Mouse (Mus musculus) thymus, adult 2 months (tissue): ENCODE data around the gene Mia. TPM values are rescaled to one million over a fixed set of nuclear protein-coding genes. Genes with fewer than 3 reads are reported as not detected.

Experiments
- DNase-seq: peaks from one replicate; pipeline ENCODE4 v3.0.0; 2021
- H3K27ac ChIP-seq: fragments of 200-500 bp; 2 replicates; pipeline ENCODE4 v1.5.1; 2012; ENCODE audit warnings: low read length, control low read depth; ENCODE audit not compliant: control insufficient read depth, insufficient read depth
- H3K27me3 ChIP-seq: fragments of 200-500 bp; 2 replicates; pipeline ENCODE4 v1.6.1; 2012; ENCODE audit warnings: mild to moderate bottlenecking, low read length, moderate library complexity, mixed read lengths; ENCODE audit not compliant: control insufficient read depth, insufficient read depth
- H3K36me3 ChIP-seq: fragments of 200-500 bp; 2 replicates; pipeline ENCODE4 v1.6.1; 2012; ENCODE audit warnings: mild to moderate bottlenecking, low read length, moderate library complexity; ENCODE audit not compliant: control insufficient read depth, insufficient read depth
- H3K4me1 ChIP-seq: fragments of 200-500 bp; replicated peaks from 2 replicates; pipeline ENCODE4 v1.6.1; 2012; ENCODE audit warnings: low read length; ENCODE audit not compliant: control insufficient read depth, insufficient read depth
- H3K4me3 ChIP-seq: fragments of 200-500 bp; 2 replicates; pipeline ENCODE4 v1.5.1; 2012; ENCODE audit warnings: mild to moderate bottlenecking, low read length, control low read depth, moderate library complexity; ENCODE audit not compliant: control insufficient read depth, insufficient read depth
- CTCF ChIP-seq: fragments of 200-500 bp; IDR thresholded peaks from 2 replicates; pipeline ENCODE4 v1.5.1; 2012; ENCODE audit warnings: mild to moderate bottlenecking, control low read depth, low read length, moderate library complexity, borderline replicate concordance; ENCODE audit not compliant: control insufficient read depth, poor library complexity, insufficient read depth; ENCODE audit errors: extremely low read depth
- POLR2A ChIP-seq: fragments of 200-500 bp; IDR thresholded peaks from 2 replicates; pipeline ENCODE4 v1.6.1; 2012; ENCODE audit warnings: mild to moderate bottlenecking, low read length, control low read depth, moderate library complexity; ENCODE audit not compliant: control insufficient read depth, poor library complexity, insufficient read depth; ENCODE audit errors: extremely low read depth
- WGBS: fragments of 180-500 bp; shearing (Covaris S2); methylation state at CpG from one replicate; pipeline ENCODE4 v1.1.7; 2018; 5-methylcytosine and 5-hydroxymethylcytosine counted together
- polyA plus RNA-seq: library from polyadenylated mRNA; depleted of rRNA; stranded (reverse); fragments of >200 nt; gene quantifications from 2 replicates; pipeline ENCODE4 v1.2.3, GENCODE M21; 2012

Gene Mia
- polyA plus RNA-seq, 1 experiment: 5.2 TPM

DNA sequence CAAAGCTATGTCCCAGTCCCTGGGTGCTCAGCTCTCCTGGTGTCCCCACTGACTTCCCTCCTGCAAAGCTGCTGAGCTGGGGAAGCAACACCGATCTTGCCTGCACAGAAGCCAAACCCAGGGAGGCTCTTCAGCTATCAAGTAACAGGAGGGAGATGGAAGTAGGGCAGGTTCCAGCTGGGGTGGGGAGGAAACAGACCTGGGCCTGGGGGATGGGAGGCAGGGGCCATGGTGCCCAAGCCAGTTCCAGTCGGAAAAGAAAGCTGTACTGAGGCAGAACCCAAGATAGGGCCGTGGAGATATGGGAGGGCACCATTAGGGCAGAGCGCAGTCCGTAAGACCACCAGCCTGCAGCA is 17.5 kb downstream of the Mia start:
- TF ChIP-seq POLR2A: no peak
- no peak for TF ChIP-seq CTCF
- Histone ChIP-seq H3K27me3 (no peaks in the 10 kb centered on the region), H3K4me1 (peaks cover 53% of the 10 kb centered on the region), H3K27ac (no peak overlapping the region), H3K4me3 (no peak overlapping the region), H3K36me3 (peaks cover 10% of the 10 kb centered on the region)
- 80% methylated on average over 5 of the region's 5 CpGs for WGBS
- DNase-seq: no peak

DNA sequence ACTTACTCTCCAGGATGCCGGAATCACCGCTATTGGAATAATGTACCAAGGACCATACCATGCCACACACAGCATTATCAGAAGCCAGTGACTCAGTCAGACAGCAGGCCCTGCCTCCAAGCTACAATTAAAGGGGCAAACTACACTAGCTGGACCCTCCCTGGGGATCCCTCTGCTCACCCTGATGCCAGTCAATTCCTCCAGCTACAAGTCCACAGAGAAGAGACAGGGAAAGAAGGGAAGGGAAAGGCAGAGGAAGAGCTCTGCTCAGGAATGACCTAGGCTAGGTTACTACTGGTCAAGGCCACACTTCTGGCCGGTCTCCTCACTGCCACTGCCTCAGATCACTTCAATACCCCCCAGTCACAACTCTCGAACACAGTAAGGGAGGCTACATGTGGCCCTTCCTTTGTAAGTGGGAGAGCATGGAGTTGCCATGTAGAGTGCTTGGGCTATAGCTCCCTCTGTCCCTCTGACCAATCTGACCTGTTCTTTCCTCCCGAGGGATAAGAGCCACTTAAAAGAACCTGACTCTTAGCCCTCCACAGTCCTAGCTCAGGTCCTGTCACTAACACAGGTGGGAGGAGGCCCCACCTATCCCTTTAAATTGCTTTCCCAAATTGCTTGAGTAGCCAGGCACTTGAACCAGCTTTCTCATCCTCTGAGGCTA is 18.0 kb downstream of the Mia start:
- 90% methylated on average over 5 of the region's 5 CpGs for WGBS
- Histone ChIP-seq H3K27me3 (no peaks in the 10 kb centered on the region), H3K4me3 (no peak overlapping the region), H3K4me1 (peaks cover 48% of the 10 kb centered on the region), H3K36me3 (peaks cover 14% of the 10 kb centered on the region), H3K27ac (no peak overlapping the region)
- no peak for DNase-seq
- TF ChIP-seq CTCF (no peak), POLR2A (no peak)

DNA sequence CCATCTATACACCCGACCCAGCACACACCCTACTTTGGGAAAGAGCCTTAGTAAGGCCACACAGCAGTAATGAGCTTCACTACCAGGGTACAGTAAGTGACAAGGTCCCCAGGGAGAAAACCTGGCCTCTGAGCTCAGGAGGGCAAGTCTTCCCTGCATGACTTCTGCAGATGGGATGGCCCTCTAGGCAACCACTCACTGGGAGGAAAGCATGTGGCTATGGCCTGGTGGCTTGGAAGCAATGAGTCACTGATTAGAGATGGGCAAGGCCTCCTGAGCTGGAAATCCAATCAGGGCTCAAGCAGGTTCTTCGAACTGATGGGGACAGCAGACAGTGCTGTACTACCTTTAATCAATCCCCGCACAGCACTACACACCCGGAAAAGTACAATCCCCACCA is 19.2 kb downstream of the Mia start:
- H3K36me3 ChIP-seq: peaks cover 16% of the 10 kb centered on the region

DNA sequence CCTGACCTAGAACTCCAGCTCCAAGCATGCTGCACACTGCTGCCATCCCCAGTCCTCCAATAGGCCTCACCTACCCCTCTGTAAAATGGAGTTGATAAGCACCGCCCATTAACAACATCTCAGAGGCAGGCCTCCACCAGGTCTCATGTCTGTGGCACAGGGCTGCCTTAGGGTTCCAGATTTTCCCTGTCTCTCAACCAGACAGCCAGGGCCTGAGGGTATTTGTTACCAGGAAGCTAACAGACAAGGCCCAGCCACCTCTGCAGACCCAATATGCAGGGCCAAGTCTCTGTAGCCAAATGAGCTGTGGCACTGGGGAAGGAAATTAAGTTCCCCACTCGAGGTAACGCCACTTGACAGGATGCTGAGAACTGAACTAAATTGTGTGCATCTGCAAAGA is 20.0 kb downstream of the Mia start:
- Histone ChIP-seq H3K36me3 (peaks cover 16% of the 10 kb centered on the region), H3K4me1 (peaks cover 42% of the 10 kb centered on the region), H3K27ac (no peak overlapping the region), H3K27me3 (no peaks in the 10 kb centered on the region), H3K4me3 (no peak overlapping the region)
- 72% methylated on average over 3 of the region's 3 CpGs for WGBS
- no peak for DNase-seq
- TF ChIP-seq CTCF (no peak), POLR2A (no peak)

More for the DNA sequence above, 19.2 kb downstream of the Mia start:
- Histone ChIP-seq H3K4me1 (peaks cover 42% of the 10 kb centered on the region), H3K4me3 (no peak overlapping the region), H3K27ac (no peak overlapping the region), H3K27me3 (no peaks in the 10 kb centered on the region)
- WGBS: 91% methylated on average over 4 of the region's 4 CpGs
- DNase-seq: no peak
- TF ChIP-seq CTCF (no peak), POLR2A (no peak)

DNA sequence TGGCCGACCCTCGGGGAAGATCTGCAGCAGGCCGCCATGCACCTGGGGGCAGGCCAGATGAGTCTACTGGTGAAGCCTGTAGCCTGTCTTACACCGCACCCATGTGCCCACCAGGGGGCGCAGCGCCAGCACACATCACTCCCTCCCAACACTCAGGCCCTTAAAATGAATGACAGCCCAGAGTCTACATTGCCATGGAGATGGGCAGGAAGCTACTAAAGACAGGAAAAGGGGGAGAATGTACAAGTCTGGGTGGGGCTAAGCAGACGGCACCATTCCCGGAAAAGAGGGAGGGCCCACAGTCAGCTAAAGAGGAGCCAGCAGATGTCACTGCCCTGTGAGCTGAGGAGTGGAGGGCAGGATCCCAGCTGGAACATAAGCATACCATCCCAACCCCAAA is 21.1 kb downstream of the Mia start:
- Histone ChIP-seq H3K27ac (no peak overlapping the region), H3K4me3 (no peak overlapping the region), H3K4me1 (peaks cover 34% of the 10 kb centered on the region), H3K27me3 (no peaks in the 10 kb centered on the region), H3K36me3 (peaks cover 16% of the 10 kb centered on the region)
- peak; percentile 96 for TF ChIP-seq CTCF
- TF ChIP-seq POLR2A: no peak
- DNase-seq: peak; percentile 91
- 8% methylated on average over 8 of the region's 8 CpGs for WGBS

DNA sequence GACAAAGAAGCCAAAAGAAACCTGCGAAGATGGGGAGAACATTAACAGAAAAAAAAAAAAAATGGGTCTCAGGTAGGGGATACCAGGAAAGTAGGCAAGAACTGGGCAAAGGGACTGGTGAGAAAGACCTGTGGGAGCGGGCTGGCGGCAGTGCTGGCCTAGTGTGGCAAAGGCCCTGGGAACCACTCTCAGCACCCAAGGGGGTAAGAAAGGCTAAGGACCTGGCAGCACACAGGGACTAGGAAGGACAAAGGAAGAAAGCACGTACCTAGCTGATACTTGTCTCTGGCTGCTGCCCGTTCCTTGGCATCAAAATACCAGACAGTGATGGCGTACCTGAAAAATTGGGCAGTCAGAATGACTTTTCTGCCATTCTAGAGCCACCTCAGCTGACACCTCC is 21.7 kb downstream of the Mia start:
- Histone ChIP-seq H3K4me1 (peaks cover 28% of the 10 kb centered on the region), H3K27me3 (no peaks in the 10 kb centered on the region), H3K36me3 (peaks cover 16% of the 10 kb centered on the region), H3K4me3 (no peak overlapping the region), H3K27ac (no peak overlapping the region)
- no peak for DNase-seq
- 98% methylated on average over 6 of the region's 6 CpGs for WGBS
- TF ChIP-seq POLR2A: no peak
- no peak for TF ChIP-seq CTCF

DNA sequence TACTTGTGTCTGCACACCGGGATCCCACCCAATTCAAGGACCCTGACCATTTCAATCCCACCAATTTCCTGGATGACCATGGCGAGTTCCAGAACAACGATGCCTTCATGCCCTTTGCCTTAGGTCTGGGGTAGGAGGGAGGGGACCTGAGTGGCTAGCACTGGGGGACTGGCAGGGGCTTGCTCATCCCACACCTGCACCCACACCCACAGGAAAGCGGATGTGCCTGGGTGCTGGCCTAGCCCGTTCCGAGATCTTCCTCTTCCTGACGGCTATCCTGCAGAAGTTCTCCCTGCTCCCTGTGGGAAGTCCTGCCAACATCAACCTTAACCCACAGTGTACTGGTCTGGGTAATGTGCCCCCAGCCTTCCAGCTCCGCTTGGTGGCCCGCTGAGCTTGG is 22.8 kb downstream of the Mia start:
- Histone ChIP-seq H3K27me3 (no peaks in the 10 kb centered on the region), H3K27ac (no peak overlapping the region), H3K4me1 (peaks cover 19% of the 10 kb centered on the region), H3K4me3 (no peak overlapping the region), H3K36me3 (peaks cover 16% of the 10 kb centered on the region)
- DNase-seq: no peak
- WGBS: 96% methylated on average over 9 of the region's 9 CpGs
- no peak for TF ChIP-seq CTCF
